Mouse (Mus musculus): ENCODE measurements around the gene March6.

Gene March6

DNA sequence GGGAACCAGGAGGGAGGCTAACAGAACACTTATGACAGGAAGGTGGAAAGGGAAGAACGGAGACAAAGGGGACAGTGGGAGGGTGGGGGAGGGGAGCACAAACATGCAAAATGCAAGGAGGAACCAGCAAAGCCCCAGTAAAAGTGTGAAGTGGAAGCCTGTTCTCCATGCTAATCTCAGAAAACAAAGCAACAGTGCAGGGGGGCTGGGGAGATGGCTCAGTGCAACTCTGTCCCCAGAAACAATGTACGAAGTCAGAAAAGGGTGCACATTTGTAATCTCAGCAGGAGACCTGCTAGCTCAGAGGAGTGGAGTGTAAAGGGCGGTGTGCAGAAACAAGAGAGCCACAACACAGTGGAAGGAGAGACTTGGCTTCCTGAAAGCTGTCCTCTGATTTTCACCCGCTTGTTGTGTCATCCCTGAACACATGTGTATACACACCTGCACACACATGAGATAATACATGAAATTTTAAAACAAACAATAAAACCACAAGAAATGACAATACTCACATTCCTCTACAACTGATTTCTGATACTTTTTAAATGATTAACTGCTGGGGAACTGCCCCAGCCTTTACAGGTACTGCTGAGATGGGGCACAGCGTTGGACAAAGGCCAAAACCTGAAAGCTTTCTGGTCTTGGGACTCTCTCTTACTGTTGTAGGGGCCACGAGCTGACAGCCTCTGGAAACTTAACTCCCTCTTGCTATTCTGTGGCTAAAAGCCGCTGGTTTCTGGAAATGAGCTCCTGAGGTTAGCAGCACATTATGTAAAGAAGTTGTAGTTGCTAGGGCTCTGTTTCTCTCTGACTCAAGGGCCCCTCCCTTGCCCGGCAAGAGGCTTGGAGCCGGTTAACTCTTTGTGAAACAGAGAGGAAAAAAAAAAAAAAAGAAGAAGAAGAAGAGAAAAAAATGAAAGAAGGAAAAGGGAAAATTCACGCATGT, 11.4 kb upstream of the March6 start:
- no peak for DNase-seq (ENCODE audit: low spot score in 2 of 2)

DNA sequence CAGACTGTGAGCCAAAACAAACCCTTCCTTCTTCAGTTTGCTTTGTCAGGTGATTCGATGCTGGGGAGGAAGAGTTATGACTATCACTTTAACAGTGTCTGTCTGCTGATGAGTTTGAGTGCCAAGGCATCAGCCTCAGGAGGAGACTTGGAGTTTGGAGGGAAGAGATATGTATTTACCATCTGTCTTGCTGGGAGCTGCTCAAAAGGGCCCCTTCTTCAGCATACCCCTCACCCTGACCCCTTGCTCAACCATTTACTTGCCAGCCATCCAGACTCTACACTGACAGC, 9.6 kb upstream of the March6 start:
- no peak for DNase-seq (ENCODE audit: low spot score in 2 of 2)

DNA sequence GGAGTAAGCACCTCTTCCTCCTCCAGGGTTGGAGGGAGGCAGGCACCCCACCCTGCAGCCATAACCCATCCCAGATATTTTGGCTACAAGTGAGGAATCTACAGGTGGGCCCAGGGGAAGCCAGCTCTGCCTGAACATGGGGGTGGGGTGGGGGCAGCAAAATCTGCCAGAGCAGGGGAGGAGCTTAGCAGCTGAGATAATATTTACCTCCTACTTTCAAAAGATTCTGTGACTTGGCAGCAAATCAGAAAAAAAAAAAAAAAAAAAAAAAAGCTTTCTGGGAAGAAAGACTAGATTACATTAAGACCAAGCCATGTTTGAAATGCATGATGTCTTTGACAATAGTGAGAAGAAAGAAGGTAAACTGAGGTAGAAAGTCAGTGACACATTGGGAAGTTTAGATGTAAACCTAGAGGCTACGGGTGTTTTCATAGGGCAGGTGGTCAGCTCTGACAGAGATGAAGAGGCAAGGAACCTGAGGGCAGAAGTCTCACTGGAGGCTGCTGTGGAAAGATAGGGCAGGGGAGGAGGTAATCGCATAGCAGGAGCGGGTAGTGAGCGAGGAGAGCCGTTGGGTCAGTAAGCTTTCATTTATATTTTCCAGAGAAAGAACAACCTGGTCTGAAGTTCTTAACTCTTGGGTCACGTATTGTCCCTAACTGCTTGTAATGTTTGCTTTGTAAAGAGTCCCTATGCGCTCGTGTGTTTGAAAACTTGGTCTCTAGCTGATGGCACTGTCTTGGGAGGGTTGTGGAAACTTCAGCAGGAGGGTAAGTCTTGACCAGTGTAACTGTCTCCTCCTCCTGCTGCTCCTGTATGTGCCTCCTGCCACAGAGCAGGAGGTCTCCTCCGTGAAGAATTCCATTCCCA, 9.0 kb upstream of the March6 start:
- no peak for DNase-seq (ENCODE audit: low spot score in 2 of 2)

DNA sequence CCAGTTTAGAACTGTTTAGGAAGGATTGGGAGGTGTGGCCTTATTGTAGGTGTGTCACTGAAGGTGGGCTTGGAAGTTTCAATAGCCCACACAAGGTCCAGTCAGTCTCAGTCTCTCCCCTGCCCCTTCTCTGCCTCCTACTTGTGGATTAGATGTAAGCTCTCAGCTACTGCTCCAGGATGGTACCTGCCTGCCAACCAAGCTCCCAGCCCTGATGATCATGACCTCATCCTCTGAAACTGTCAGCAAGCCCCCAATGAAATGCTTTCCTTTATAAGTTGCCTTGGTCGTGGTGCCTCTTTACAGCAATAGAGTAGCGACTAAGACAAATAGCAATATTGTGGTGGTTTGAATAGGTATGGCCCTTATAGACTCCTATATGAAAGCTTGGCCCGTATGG, 7.5 kb upstream of the March6 start:
- DNase-seq (ENCODE audit: low spot score in 2 of 2), result no peak

- no peak for DNase-seq (ENCODE audit: low spot score in 2 of 2)
These were observed 6.9 kb upstream of the March6 start for GRCm38 (mm10) chr15:31537706-31538105.

- DNase-seq (ENCODE audit: low spot score in 2 of 2), result no peak
These were observed 5.3 kb upstream of the March6 start for GRCm38 (mm10) chr15:31536051-31536737.

DNA sequence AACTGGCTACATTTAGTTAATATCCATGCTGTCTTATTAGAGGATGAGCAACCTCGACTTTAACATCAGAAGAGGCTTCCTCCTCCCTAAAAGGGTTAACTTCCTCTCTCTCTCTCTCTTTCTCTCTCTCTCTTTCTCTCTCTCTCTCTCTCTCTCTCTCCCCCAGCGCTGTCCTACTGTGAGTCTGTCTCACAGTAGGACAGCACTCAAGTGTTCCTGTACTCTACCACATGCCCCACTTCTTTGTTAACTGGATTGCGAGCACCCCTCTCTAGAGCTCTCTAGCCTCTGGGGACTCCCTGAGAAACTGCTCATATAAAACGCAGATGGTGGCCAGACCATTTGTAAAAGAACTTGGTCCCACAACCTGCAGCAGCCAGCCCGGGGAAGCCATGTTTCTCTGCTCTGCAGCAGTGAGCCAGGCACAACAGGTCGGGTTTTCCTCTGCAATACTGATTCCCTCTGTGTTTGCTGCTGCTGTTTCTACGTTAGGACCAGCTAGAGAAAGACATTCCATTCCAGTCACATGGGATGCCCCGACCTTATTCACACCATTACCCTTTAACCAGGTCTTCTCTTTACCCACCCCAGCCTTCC, 4.5 kb upstream of the March6 start:
- DNase-seq (ENCODE audit: low spot score in 2 of 2), result no peak

DNA sequence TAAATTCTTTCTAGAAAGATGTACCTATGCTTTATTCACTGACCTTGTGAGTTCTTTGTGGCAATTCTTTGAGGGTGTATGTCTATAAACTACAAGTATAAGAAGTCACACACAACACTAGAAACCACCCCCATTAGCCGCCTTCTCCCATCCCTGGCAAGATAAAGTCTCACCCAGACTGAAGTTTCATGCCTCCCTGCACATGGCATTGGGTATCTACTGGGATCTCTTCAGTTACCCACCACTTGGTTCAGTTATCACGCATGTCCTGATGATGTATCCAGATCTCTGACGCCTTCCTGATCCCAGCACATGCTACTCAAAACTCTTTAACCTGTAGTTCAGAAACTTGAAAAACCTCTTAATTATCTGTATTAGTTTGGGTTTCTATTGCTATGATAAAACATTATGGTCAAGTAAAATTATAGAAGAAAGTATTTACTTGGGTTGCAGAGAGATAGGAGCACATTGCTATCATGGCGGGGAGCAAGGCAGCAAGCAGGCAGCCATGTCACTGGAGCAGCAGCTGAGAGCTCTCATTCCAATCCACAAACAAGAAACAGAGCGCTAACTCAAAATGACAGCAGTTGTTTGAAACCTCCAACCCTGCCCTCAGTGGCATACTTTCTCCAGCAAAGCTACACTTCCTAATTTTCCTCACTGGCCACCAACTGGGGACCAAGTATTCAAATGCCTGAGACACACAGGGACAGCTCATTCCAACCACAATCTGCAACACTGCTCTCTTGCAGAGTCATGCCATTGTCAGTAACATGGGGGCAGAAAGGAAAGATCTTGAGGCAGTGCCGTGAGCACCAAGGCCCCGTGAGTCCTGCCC, 3.8 kb upstream of the March6 start:
- DNase-seq (ENCODE audit: low spot score in 2 of 2), result no peak

- no peak for DNase-seq (ENCODE audit: low spot score in 2 of 2)
These were observed 2.7 kb upstream of the March6 start for GRCm38 (mm10) chr15:31533529-31533928.

DNA sequence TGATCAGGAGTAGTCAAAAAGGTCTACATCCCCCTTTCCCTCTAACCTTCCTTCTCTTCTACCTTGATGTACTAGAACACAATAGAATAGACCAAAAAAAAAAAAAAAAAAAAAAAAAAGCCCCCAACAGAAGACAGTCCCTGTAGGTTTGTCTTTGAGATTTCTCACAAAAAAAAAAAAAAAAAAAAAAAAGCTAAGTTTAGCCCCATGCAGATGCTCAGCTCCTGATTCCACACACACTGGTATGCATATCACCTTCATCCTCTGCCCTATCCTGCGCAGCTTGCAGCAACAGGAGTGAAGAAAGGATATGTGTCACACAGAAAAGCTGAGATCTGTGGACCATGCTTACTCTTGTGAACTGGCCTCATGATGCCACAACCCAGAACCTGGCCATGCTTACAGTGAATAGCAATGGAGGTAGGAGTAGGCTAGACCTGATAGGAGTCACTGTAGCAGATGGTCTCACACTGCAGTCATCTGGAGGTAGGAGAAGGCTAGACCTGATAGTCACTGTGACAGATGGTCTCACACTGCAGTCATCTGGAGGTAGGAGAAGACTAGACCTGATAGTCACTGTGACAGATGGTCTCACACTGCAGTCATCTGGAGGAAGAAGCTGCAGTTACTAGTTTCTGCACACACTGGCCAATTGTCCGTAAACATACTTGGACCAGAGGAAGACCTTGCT, 1.6 kb upstream of the March6 start:
- no peak for DNase-seq (ENCODE audit: low spot score in 2 of 2)

GRCm38 (mm10) chr15:31531446-31532330, 835 bp upstream of the March6 start:
- DNase-seq (ENCODE audit: low spot score in 2 of 2), result no peak

DNA sequence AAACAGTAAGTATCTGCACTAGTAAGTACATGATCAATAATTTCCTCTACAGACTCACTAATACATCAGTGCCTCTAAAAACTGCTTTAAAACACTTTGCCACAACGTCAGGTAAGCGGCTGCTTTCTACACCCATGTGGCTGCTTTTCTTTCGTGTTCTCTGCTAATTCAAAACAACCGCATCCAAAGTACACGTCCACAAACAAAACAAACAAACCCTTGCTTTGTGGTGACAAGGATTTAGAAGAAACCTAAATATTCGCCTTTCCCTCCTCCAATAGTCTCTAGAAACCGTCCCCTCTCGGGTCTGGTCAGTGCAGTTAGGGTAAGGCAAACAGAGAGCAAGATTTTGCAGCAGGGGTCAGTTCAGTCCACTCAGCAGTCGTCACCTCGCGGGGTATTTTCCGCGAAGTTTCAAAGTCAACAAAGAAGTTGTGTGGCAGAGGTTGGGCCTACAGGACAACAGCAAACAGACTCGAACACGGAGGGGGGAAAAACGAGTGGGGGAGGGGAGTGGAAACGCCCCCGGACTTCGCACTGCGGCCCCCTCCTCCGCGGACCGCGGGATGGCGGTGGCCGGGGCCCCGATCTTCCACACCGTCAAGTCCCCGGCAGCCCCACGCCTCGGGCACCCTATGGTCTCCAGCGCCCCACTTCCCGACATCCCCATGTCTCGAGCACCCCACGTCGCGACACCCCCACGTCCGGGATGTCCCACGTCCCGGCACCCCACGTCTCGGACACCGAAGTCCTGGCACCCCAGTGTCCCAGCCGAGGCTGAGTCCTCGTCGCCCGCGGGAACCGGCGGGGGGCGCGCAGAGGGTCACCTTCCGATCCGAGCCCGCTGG, 818 bp downstream of the March6 start:
- DNase-seq (ENCODE audit: low spot score in 2 of 2), result peak; percentile 29 to 34

- no peak for DNase-seq (ENCODE audit: low spot score in 2 of 2)
These were observed 1.8 kb downstream of the March6 start for GRCm38 (mm10) chr15:31529103-31529502.

GRCm38 (mm10) chr15:31528477-31528876, 2.4 kb downstream of the March6 start:
- no peak for DNase-seq (ENCODE audit: low spot score in 2 of 2)

DNA sequence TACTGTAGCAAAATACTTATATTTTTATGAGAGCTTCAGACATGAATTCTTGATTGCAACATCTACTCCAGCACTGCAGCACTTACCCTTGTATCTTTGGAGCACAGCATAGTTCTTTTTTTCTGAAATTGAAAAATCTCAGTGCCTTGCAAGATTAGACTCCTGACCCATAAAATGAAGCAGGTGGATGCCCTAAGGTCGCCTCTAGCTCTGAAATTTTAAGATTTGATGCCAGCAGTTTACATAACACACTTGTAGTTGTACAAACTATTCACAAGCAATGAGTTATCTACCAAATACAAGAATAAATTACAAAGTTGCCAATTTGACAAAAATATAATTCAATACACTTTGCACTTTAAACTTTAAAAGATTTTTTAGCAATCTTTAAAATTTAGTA, 4.4 kb downstream of the March6 start:
- DNase-seq (ENCODE audit: low spot score in 2 of 2), result no peak

- no peak for DNase-seq (ENCODE audit: low spot score in 2 of 2)
These were observed 11.9 kb downstream of the March6 start for GRCm38 (mm10) chr15:31519000-31519399.

DNA sequence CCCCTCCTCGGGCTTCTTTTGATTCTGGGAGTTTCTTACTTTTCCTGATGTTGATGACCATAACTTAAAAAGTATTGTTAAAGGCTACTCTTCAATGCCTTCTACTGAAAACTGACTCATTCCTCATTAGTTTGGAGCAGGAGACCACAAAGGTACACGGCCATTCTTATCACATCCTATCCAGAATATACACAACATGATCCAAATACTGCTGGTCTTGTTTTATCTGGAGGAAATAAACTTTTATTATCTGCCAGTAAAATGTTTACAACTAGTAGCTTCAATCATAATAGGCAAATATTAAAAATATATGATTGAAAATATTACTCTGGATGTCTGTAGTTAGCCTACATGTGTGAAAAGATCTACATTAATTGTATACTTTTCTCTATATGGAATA, 12.5 kb downstream of the March6 start:
- no peak for DNase-seq (ENCODE audit: low spot score in 2 of 2)

GRCm38 (mm10) chr15:31517186-31517585, 13.7 kb downstream of the March6 start:
- DNase-seq (ENCODE audit: low spot score in 2 of 2), result no peak

All from natural killer cell, adult 2 months (primary cell).